Mouse (Mus musculus) yolk sac, embryonic 10.5 days (tissue): ENCODE measurements around the gene Scml4.
A peak's percentile ranks its signal among the peaks of the same experiment; 100 is the strongest.

Source experiments
- DNase-seq: peaks from one replicate; pipeline ENCODE4 v3.0.0-alpha.2; 2017; ENCODE audit warnings: low spot score

Scml4 gene

GRCm38 (mm10) chr10:42951078-42952045, 91.2 kb downstream of the Scml4 start:
- DNase-seq, result no peak

GRCm38 (mm10) chr10:42952046-42952420, 91.9 kb downstream of the Scml4 start:
- DNase-seq, result peak; percentile 51

GRCm38 (mm10) chr10:42953601-42954000, 93.4 kb downstream of the Scml4 start:
- no peak for DNase-seq

- DNase-seq, result no peak
Measured at GRCm38 (mm10) chr10:42955205-42955604, 95.0 kb downstream of the Scml4 start.

GRCm38 (mm10) chr10:42957881-42958651, 97.9 kb downstream of the Scml4 start:
- peak; percentile 43 for DNase-seq

GRCm38 (mm10) chr10:42958686-42959085, 98.5 kb downstream of the Scml4 start:
- no peak for DNase-seq

- DNase-seq, result no peak
Measured at GRCm38 (mm10) chr10:42961771-42962170, 101.6 kb downstream of the Scml4 start.

- DNase-seq, result no peak
Measured at GRCm38 (mm10) chr10:42962181-42962601, 102.0 kb downstream of the Scml4 start.

- no peak for DNase-seq
Measured at GRCm38 (mm10) chr10:42962655-42963054, 102.5 kb downstream of the Scml4 start.

- no peak for DNase-seq
Measured at GRCm38 (mm10) chr10:42963061-42963460, 102.9 kb downstream of the Scml4 start.

GRCm38 (mm10) chr10:42968332-42968731, 108.2 kb downstream of the Scml4 start:
- no peak for DNase-seq

GRCm38 (mm10) chr10:42972504-42973172, 112.5 kb downstream of the Scml4 start:
- peak; percentile 68 for DNase-seq

GRCm38 (mm10) chr10:42973537-42973936, 113.4 kb downstream of the Scml4 start:
- DNase-seq, result no peak

GRCm38 (mm10) chr10:42976577-42976976, 116.4 kb downstream of the Scml4 start:
- DNase-seq, result no peak

GRCm38 (mm10) chr10:42978346-42978745, 118.2 kb downstream of the Scml4 start:
- no peak for DNase-seq

- DNase-seq, result no peak
Measured at GRCm38 (mm10) chr10:42980999-42981757, 121.0 kb downstream of the Scml4 start.

GRCm38 (mm10) chr10:42984886-42985285, 124.7 kb downstream of the Scml4 start:
- DNase-seq, result no peak

- peak; percentile 50 for DNase-seq
Measured at GRCm38 (mm10) chr10:42987594-42988052, 127.5 kb downstream of the Scml4 start.

GRCm38 (mm10) chr10:42988627-42989026, 128.5 kb downstream of the Scml4 start:
- no peak for DNase-seq

GRCm38 (mm10) chr10:42989910-42990309, 129.7 kb downstream of the Scml4 start:
- DNase-seq, result peak; percentile 46

- no peak for DNase-seq
Measured at GRCm38 (mm10) chr10:42991018-42991417, 130.8 kb downstream of the Scml4 start.
